Mouse (Mus musculus): Measurements from ENCODE around the gene Glmp. TPM values are rescaled to one million over a fixed set of nuclear protein-coding genes. Genes with fewer than 3 reads are reported as not detected.
"Not testable (repeated sequence)": the region's sequence is repeated elsewhere in the genome, so short reads cannot be mapped to it uniquely, and the experiment has no call there.

Glmp gene
- polyA plus RNA-seq, 1 experiment, result 173 TPM

DNA sequence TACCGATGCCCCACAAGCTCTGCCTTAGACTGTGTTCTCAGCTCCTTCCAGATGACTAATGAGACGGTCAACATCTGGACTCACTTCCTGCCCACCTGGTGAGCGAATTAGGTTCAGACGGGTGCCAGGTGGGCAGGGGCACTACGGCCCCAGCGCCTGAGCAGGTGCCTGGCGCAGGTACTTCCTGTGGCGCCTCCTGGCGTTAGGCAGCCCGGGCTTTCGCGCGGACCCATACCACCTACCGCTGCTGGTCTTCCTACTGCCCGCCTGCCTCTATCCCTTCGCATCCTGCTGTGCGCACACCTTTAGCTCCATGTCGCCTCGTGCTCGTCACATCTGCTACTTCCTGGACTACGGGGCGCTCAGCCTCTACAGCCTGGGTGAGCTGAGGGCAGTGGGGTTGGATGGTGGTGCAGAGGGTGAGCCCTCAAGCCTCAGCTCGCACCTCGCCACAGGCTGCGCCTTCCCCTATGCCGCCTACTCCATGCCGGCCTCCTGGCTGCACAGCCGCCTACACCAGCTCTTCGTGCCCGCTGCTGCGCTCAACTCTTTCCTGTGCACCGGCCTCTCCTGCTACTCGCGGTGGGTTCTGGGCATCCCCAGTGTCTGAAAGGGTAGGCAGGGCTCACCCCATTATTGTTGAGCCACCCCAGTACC, 41.0 kb downstream of the Glmp start:
- Histone ChIP-seq H3K36me3 (ENCODE audit: control insufficient read depth, insufficient read depth) (peaks cover 18% of the 10 kb centered on the region), H3ac (ENCODE audit: control insufficient read depth, insufficient read length, low read depth) (no peak overlapping the region), H3K27me3 (ENCODE audit: control insufficient read depth, insufficient read depth, insufficient read length) (no peaks in the 10 kb centered on the region), H3K4me3 (ENCODE audit: insufficient read depth, poor library complexity, severe bottlenecking) (no peak overlapping the region), H3K79me2 (ENCODE audit: control insufficient read depth, insufficient read depth) (no peaks in the 10 kb centered on the region), H3K79me3 (ENCODE audit: low read depth) (no peaks in the 10 kb centered on the region)
- TF ChIP-seq MAX (IDR thresholded peaks at IDR 0.05) (no peak), FOSL1 (IDR thresholded peaks at IDR 0.05; ENCODE audit: insufficient read depth, low read length, poor library complexity, severe bottlenecking) (no peak), USF1 (IDR thresholded peaks at IDR 0.05; ENCODE audit: low read depth) (no peak), MYOD1 (IDR thresholded peaks at IDR 0.05; ENCODE audit: control insufficient read depth, insufficient read length, low read depth) (no peak), CEBPB (IDR thresholded peaks at IDR 0.05; ENCODE audit: low read depth) (no peak), CTCF (IDR thresholded peaks at IDR 0.05; ENCODE audit: control insufficient read depth, insufficient read depth, insufficient read length) (no peak), MYOG (IDR thresholded peaks at IDR 0.05; ENCODE audit: control insufficient read depth, extremely low read depth, insufficient read length) (no peak)

GRCm38 (mm10) chr3:88366830-88367428, 42.1 kb downstream of the Glmp start:
- H3ac ChIP-seq (ENCODE audit: control insufficient read depth, insufficient read length, low read depth); H3K27me3 ChIP-seq (ENCODE audit: control insufficient read depth, insufficient read depth, insufficient read length); H3K79me2 ChIP-seq (ENCODE audit: control insufficient read depth, insufficient read depth); H3K79me3 ChIP-seq (ENCODE audit: low read depth); H3K4me3 ChIP-seq (ENCODE audit: insufficient read depth, poor library complexity, severe bottlenecking): not testable (repeated sequence)
- peaks cover 12% of the 10 kb centered on the region for H3K36me3 ChIP-seq (ENCODE audit: control insufficient read depth, insufficient read depth)

GRCm38 (mm10) chr3:88367517-88367916, 42.7 kb downstream of the Glmp start:
- H3K36me3 ChIP-seq (ENCODE audit: control insufficient read depth, insufficient read depth); H3ac ChIP-seq (ENCODE audit: control insufficient read depth, insufficient read length, low read depth); H3K4me3 ChIP-seq (ENCODE audit: insufficient read depth, poor library complexity, severe bottlenecking); H3K79me3 ChIP-seq (ENCODE audit: low read depth); H3K27me3 ChIP-seq (ENCODE audit: control insufficient read depth, insufficient read depth, insufficient read length); H3K79me2 ChIP-seq (ENCODE audit: control insufficient read depth, insufficient read depth): not testable (repeated sequence)

DNA sequence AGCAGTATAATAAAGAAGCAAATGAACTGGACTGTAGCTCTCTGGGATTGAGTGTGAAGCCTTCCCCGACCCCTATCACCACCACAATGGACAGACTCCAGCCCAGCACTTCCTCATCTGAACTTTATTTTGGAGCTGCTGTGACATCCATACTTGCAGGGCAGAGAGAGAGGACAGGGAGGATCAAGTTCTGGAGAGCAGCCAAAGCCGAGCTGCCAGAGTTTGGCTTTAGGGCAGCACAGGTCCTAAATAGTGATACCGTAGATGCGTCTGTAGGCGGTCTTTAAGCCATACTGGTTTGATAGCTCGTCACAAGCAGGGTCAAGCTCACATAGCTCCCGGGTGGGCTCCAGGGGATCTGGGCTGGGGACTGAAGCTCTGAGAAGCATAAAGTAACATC, 43.7 kb downstream of the Glmp start:
- H3K79me2 ChIP-seq (ENCODE audit: control insufficient read depth, insufficient read depth); H3ac ChIP-seq (ENCODE audit: control insufficient read depth, insufficient read length, low read depth); H3K79me3 ChIP-seq (ENCODE audit: low read depth); H3K27me3 ChIP-seq (ENCODE audit: control insufficient read depth, insufficient read depth, insufficient read length); H3K36me3 ChIP-seq (ENCODE audit: control insufficient read depth, insufficient read depth); H3K4me3 ChIP-seq (ENCODE audit: insufficient read depth, poor library complexity, severe bottlenecking): not testable (repeated sequence)

- not testable (repeated sequence) for H3K27me3 ChIP-seq (ENCODE audit: control insufficient read depth, insufficient read depth, insufficient read length); H3K79me3 ChIP-seq (ENCODE audit: low read depth); H3ac ChIP-seq (ENCODE audit: control insufficient read depth, insufficient read length, low read depth); H3K79me2 ChIP-seq (ENCODE audit: control insufficient read depth, insufficient read depth); H3K36me3 ChIP-seq (ENCODE audit: control insufficient read depth, insufficient read depth); H3K4me3 ChIP-seq (ENCODE audit: insufficient read depth, poor library complexity, severe bottlenecking)
Measured at GRCm38 (mm10) chr3:88372643-88373042, 47.8 kb downstream of the Glmp start, which contains the start of gene Bglap3. Gene Bglap3 (minus strand): TSS chr3:88372743.

- not testable (repeated sequence) for H3K36me3 ChIP-seq (ENCODE audit: control insufficient read depth, insufficient read depth); H3ac ChIP-seq (ENCODE audit: control insufficient read depth, insufficient read length, low read depth); H3K4me3 ChIP-seq (ENCODE audit: insufficient read depth, poor library complexity, severe bottlenecking); H3K27me3 ChIP-seq (ENCODE audit: control insufficient read depth, insufficient read depth, insufficient read length); H3K79me3 ChIP-seq (ENCODE audit: low read depth); H3K79me2 ChIP-seq (ENCODE audit: control insufficient read depth, insufficient read depth)
Measured at GRCm38 (mm10) chr3:88375750-88376626, 51.2 kb downstream of the Glmp start.

GRCm38 (mm10) chr3:88376644-88377043, 51.8 kb downstream of the Glmp start:
- H3K36me3 ChIP-seq (ENCODE audit: control insufficient read depth, insufficient read depth); H3K79me3 ChIP-seq (ENCODE audit: low read depth); H3K27me3 ChIP-seq (ENCODE audit: control insufficient read depth, insufficient read depth, insufficient read length); H3K4me3 ChIP-seq (ENCODE audit: insufficient read depth, poor library complexity, severe bottlenecking); H3ac ChIP-seq (ENCODE audit: control insufficient read depth, insufficient read length, low read depth); H3K79me2 ChIP-seq (ENCODE audit: control insufficient read depth, insufficient read depth): not testable (repeated sequence)

DNA sequence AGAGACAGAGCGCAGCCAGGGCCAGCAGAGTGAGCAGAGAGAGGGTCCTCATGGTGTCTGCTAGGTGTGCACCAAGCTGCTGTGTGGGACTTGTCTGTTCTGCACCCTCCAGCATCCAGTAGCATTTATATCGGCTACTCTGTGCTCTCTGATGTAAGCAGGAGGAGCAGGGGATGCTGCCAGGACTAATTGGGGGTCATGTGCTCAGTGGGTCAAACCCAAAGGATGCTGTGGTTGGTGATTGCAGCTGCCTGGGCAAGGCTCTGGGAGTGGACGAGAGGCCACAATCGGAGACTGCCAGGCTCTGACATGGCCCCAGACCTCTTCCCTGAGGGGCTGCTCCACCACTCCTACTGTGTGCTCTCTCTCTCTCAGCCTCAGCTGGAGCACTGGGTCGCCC, 53.8 kb downstream of the Glmp start, which contains the start of gene Bglap2:
Bglap2 (minus strand) TSS at position 101 of the 400 bp plus-strand sequence.
- H3K4me3 ChIP-seq (ENCODE audit: insufficient read depth, poor library complexity, severe bottlenecking); H3ac ChIP-seq (ENCODE audit: control insufficient read depth, insufficient read length, low read depth); H3K79me3 ChIP-seq (ENCODE audit: low read depth); H3K36me3 ChIP-seq (ENCODE audit: control insufficient read depth, insufficient read depth); H3K27me3 ChIP-seq (ENCODE audit: control insufficient read depth, insufficient read depth, insufficient read length); H3K79me2 ChIP-seq (ENCODE audit: control insufficient read depth, insufficient read depth): not testable (repeated sequence)

All from C2C12 (cell line).